Mouse (Mus musculus): ENCODE data around the gene Cpeb1.

DNA sequence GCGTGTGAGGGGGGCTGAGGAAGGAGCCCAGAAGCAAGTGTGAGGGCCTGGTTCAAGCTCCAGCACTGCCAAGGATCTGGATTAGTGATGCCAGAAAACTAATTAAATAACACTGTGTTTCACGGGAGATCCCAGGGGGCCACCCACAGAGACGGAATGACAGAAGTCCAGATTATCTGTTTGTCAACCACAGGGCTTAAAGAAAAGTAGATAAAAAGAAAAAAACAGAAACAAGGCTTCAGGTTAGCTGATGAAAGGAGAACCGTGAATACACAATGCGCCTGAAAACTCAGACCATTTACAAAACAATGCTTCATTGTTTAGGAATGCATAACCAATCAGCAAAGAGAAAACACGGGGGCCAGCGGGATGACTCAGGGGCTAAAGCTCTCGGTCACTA, 25.5 kb upstream of the Cpeb1 start:
- TF ChIP-seq CTCF (IDR thresholded peaks at IDR 0.05) (no peak), POLR2A (IDR thresholded peaks at IDR 0.05; ENCODE audit: insufficient read depth, low read depth, low read length) (no peak)

Measured in heart, adult 2 months (tissue).